ENCODE assay signal across 10 mouse cellular contexts in the genomic region with DNA sequence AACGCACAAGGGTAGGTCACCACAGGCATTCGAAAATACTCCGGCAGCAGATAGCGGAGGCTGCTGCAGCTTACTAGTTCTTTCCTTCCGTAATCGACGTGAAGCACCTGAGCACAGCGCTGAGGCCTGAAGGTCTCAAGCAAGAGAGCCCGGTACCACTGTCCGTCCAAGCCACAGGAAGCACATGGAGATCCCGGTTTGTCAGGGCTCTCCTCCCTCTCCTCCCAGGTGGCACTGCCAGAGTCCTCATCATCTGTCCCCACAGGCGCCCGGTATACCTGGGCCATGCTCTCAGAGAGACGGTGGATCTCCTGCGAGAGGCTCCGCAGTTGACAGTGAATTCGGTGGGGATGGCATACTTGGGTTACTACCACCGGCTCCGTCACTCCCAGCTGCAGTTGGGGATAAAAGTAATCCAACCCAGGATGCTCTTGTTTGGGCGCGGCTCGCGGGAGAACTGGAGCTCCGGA. TPM values are rescaled to one million over a fixed set of nuclear protein-coding genes. Genes with fewer than 3 reads are reported as not detected.
DNase-seq lines count a peak whose midpoint lies in the region; ATAC-seq and TF ChIP-seq lines count a peak whose summit lies in the region.
"Had no signal": no experiment of that assay in that cellular context is flagged by ENCODE, and none has a peak within 500 bp of the region (broad histone marks: within the 10 kb centered on the region; RNA-seq: fewer than 3 reads in every experiment).

No protein-coding gene starts in this region.

- ATAC-seq in lung, postnatal 0 days, result no peak
- ATAC-seq in liver, embryonic 12.5 days, result no peak
- no peak for ATAC-seq in stomach, embryonic 15.5 days (ENCODE audit: insufficient read depth, low FRiP score, low read depth)
- no peak for ATAC-seq in erythroblast, adult 5-6 weeks (replicated peaks; ENCODE audit: low FRiP score, poor library complexity, severe bottlenecking)

- no peak overlapping the region for H3K27ac ChIP-seq in lung, postnatal 0 days (ENCODE audit: low read length)
- 0 out of 2 replicates have a peak overlapping the region, but pooled peaks have one; percentile 71 for H3K27ac ChIP-seq in hindbrain, embryonic 10.5 days
- H3K27ac ChIP-seq in liver, embryonic 12.5 days, result no peak overlapping the region
- no peak overlapping the region for H3K27ac ChIP-seq in stomach, embryonic 15.5 days

- no peak for TF ChIP-seq EP300 in lung, postnatal 0 days (IDR thresholded peaks at IDR 0.05)

- TF ChIP-seq CTCF in lung, postnatal 0 days (IDR thresholded peaks at IDR 0.05), result no peak
- TF ChIP-seq CTCF in lung, adult 2 months (IDR thresholded peaks at IDR 0.05; ENCODE audit: insufficient read depth, low read length), result no peak

- H3K4me3 ChIP-seq in lung, postnatal 0 days (ENCODE audit: low read depth, low read length), result peak overlapping the region; percentile 27; the same call in 1 of the 2 replicates
- H3K4me3 ChIP-seq in lung, adult 2 months (replicated peaks; ENCODE audit: extremely low read depth, low read depth, low read length), result no peak overlapping the region
- H3K4me3 ChIP-seq in hindbrain, embryonic 10.5 days, result peak overlapping the region; percentile 56
- peak overlapping the region; percentile 35; the same call in 1 of the 2 replicates for H3K4me3 ChIP-seq in liver, embryonic 12.5 days
- H3K4me3 ChIP-seq in stomach, embryonic 15.5 days (replicated peaks), result peak overlapping the region; percentile 39

- no peaks in the 10 kb centered on the region for H3K9me3 ChIP-seq in lung, postnatal 0 days (ENCODE audit: low read length)
- peaks cover 10% of the 10 kb centered on the region; the same call in 1 of the 2 replicates for H3K9me3 ChIP-seq in hindbrain, embryonic 10.5 days
- no peaks in the 10 kb centered on the region for H3K9me3 ChIP-seq in liver, embryonic 12.5 days (replicated peaks)
- H3K9me3 ChIP-seq in stomach, embryonic 15.5 days, result no peaks in the 10 kb centered on the region

- peaks cover 27% of the 10 kb centered on the region for H3K27me3 ChIP-seq in lung, postnatal 0 days (replicated peaks; ENCODE audit: insufficient read depth, low read length)
- H3K27me3 ChIP-seq in hindbrain, embryonic 10.5 days (ENCODE audit: insufficient read depth, poor library complexity, severe bottlenecking), result peaks cover 58% of the 10 kb centered on the region
- peaks cover 63% of the 10 kb centered on the region for H3K27me3 ChIP-seq in liver, embryonic 12.5 days (replicated peaks)
- peaks cover 33% of the 10 kb centered on the region for H3K27me3 ChIP-seq in stomach, embryonic 15.5 days (replicated peaks)

- DNase-seq in lung, postnatal 0 days (ENCODE audit: low spot score), result no peak
- DNase-seq in lung, adult 2 months, result no peak
- DNase-seq in hindbrain, embryonic 10.5 days (ENCODE audit: low spot score), result no peak
- DNase-seq in frontal cortex, postnatal 14 days (ENCODE audit: low spot score in 2 of 2), result no peak
- DNase-seq in layer of hippocampus, adult 8-10 months (ENCODE audit: low spot score in 2 of 2), result no peak
- DNase-seq: cerebellum, adult 8-10 months; thymus, adult 2 months had no signal

- 21% methylated on average over 24 of the region's 24 CpGs for WGBS in lung, postnatal 0 days
- WGBS in lung, adult 2 months, result 27% methylated on average over 24 of the region's 24 CpGs
- WGBS in hindbrain, embryonic 10.5 days, result 21% methylated on average over 24 of the region's 24 CpGs
- 24% methylated on average over 24 of the region's 24 CpGs for WGBS in liver, embryonic 12.5 days (ENCODE audit: insufficient replicate concordance)
- 16% methylated on average over 24 of the region's 24 CpGs for WGBS in stomach, embryonic 15.5 days

- H3K36me3 ChIP-seq in lung, postnatal 0 days (ENCODE audit: insufficient read depth, low read length), result no peaks in the 10 kb centered on the region
- no peaks in the 10 kb centered on the region for H3K36me3 ChIP-seq in hindbrain, embryonic 10.5 days
- no peaks in the 10 kb centered on the region for H3K36me3 ChIP-seq in liver, embryonic 12.5 days
- no peaks in the 10 kb centered on the region for H3K36me3 ChIP-seq in stomach, embryonic 15.5 days

- peaks cover 10% of the 10 kb centered on the region; the same call in 1 of the 2 replicates for H3K4me1 ChIP-seq in lung, postnatal 0 days (ENCODE audit: insufficient read depth, low read depth, low read length)
- H3K4me1 ChIP-seq in lung, adult 2 months (ENCODE audit: control insufficient read depth, insufficient read depth, low read length), result no peaks in the 10 kb centered on the region
- H3K4me1 ChIP-seq in hindbrain, embryonic 10.5 days (replicated peaks), result peaks cover 17% of the 10 kb centered on the region
- peaks cover 8% of the 10 kb centered on the region for H3K4me1 ChIP-seq in liver, embryonic 12.5 days
- peaks cover 14% of the 10 kb centered on the region for H3K4me1 ChIP-seq in stomach, embryonic 15.5 days

- no peak for TF ChIP-seq POLR2A in lung, adult 2 months (IDR thresholded peaks at IDR 0.05; ENCODE audit: borderline replicate concordance, extremely low read depth, low read depth, low read length)

- no peak overlapping the region for H3K9ac ChIP-seq in lung, postnatal 0 days (replicated peaks; ENCODE audit: low read depth)
- no peak overlapping the region for H3K9ac ChIP-seq in liver, embryonic 12.5 days
- no peak overlapping the region for H3K9ac ChIP-seq in stomach, embryonic 15.5 days

- no peak overlapping the region for H3K4me2 ChIP-seq in lung, postnatal 0 days (replicated peaks; ENCODE audit: low read depth, low read length)
- H3K4me2 ChIP-seq in liver, embryonic 12.5 days, result peak overlapping the region; percentile 56
- H3K4me2 ChIP-seq in stomach, embryonic 15.5 days, result peak overlapping the region; percentile 84

RNA-seq across cellular contexts. Expression of a gene that starts 1.0 kb away (rescaled TPM):
- 0.01 TPM in 1 of 2 replicates, not detected in the other for polyA plus RNA-seq in lung, postnatal 0 days (2015; fragmentation: Nextera tagmentation; extraction: Ambion mirVana)
- polyA plus RNA-seq in lung, adult 2 months (2012; rRNA removed), result 0.13 TPM in 1 of 2 replicates, not detected in the other
- polyA plus RNA-seq in hindbrain, embryonic 10.5 days (2016; fragmentation: Nextera tagmentation; extraction: Ambion mirVana), result 0.03 and 0.17 TPM in 2 replicates
- polyA plus RNA-seq in liver, embryonic 12.5 days (2016; fragmentation: Nextera tagmentation; extraction: Ambion mirVana), result not detected in 2 replicates
- polyA plus RNA-seq in stomach, embryonic 15.5 days (2015; fragmentation: Nextera tagmentation; extraction: Ambion mirVana), result 0.04 and 0.14 TPM in 2 replicates
- total RNA-seq in erythroblast, adult 5-6 weeks (2015; ENCODE audit: low replicate concordance), result not detected in 2 replicates
- total RNA-seq in erythroblast, adult 5-6 weeks (2017; ENCODE audit: low replicate concordance), result not detected in 2 replicates
- total RNA-seq in layer of hippocampus, adult 8-10 months (2022), result under 1 TPM; 0.29 to 0.92 (median 0.41) TPM

RNA-seq across cellular contexts. Expression of a gene that starts 38.0 kb away (rescaled TPM):
- 12.0 and 15.3 TPM in 2 replicates for polyA plus RNA-seq in lung, postnatal 0 days (2015; fragmentation: Nextera tagmentation; extraction: Ambion mirVana)
- polyA plus RNA-seq in lung, adult 2 months (2012; rRNA removed), result 3.5 and 4.3 TPM in 2 replicates
- 39.0 and 49.7 TPM in 2 replicates for polyA plus RNA-seq in hindbrain, embryonic 10.5 days (2016; fragmentation: Nextera tagmentation; extraction: Ambion mirVana)
- 2.8 and 3.7 TPM in 2 replicates for polyA plus RNA-seq in liver, embryonic 12.5 days (2016; fragmentation: Nextera tagmentation; extraction: Ambion mirVana)
- 19.6 and 19.8 TPM in 2 replicates for polyA plus RNA-seq in stomach, embryonic 15.5 days (2015; fragmentation: Nextera tagmentation; extraction: Ambion mirVana)
- total RNA-seq in erythroblast, adult 5-6 weeks (2015; ENCODE audit: low replicate concordance), result 0.42 TPM in 1 of 2 replicates, not detected in the other
- total RNA-seq in erythroblast, adult 5-6 weeks (2017; ENCODE audit: low replicate concordance), result 0.42 and 1.3 TPM in 2 replicates
- 10 to 100 TPM; 33.2 to 50.6 (median 39.7) TPM for total RNA-seq in layer of hippocampus, adult 8-10 months (2022)

RNA-seq across cellular contexts. Expression of a gene that starts 38.2 kb away (rescaled TPM):
- polyA plus RNA-seq in lung, postnatal 0 days (2015; fragmentation: Nextera tagmentation; extraction: Ambion mirVana), result 26.1 and 31.1 TPM in 2 replicates
- polyA plus RNA-seq in lung, adult 2 months (2012; rRNA removed), result 3.5 and 6.5 TPM in 2 replicates
- polyA plus RNA-seq in hindbrain, embryonic 10.5 days (2016; fragmentation: Nextera tagmentation; extraction: Ambion mirVana), result 28.2 and 37.9 TPM in 2 replicates
- polyA plus RNA-seq in liver, embryonic 12.5 days (2016; fragmentation: Nextera tagmentation; extraction: Ambion mirVana), result 2.6 and 2.8 TPM in 2 replicates
- polyA plus RNA-seq in stomach, embryonic 15.5 days (2015; fragmentation: Nextera tagmentation; extraction: Ambion mirVana), result 24.5 and 24.7 TPM in 2 replicates
- total RNA-seq in erythroblast, adult 5-6 weeks (2015; ENCODE audit: low replicate concordance), result 0.63 TPM in 1 of 2 replicates, not detected in the other
- total RNA-seq in erythroblast, adult 5-6 weeks (2017; ENCODE audit: low replicate concordance), result 0.17 and 1.5 TPM in 2 replicates
- total RNA-seq in layer of hippocampus, adult 8-10 months (2022), result 1 to 10 TPM in 2 of 4 experiments, under 1 TPM in 2; 0.61 to 1.5 (median 1.1) TPM
